Mouse (Mus musculus) MEL (cell line): ENCODE data around the gene Sobp. TPM values are rescaled to one million over a fixed set of nuclear protein-coding genes. Genes with fewer than 3 reads are reported as not detected.

Experiments
- DNase-seq: peaks from one replicate; pipeline ENCODE4 v3.0.0; 2011; ENCODE audit warnings: low read depth, low spot score
- H3K27ac ChIP-seq: 2 replicates; pipeline ENCODE4 v1.5.1; 2012; ENCODE audit warnings: low read depth, mild to moderate bottlenecking, control low read depth, low read length, moderate library complexity; ENCODE audit not compliant: control insufficient read depth
- H3K27me3 ChIP-seq, 2 experiments: fragments of 150-350 bp in 1 of 2; sonication (generic) in 1 of 2; 2 replicates each; pipeline ENCODE4 v1.6.1; 2012; ENCODE audit warnings: low read length in 2 of 2, mild to moderate bottlenecking in 2 of 2, improper control_type of control experiment in 1 of 2, moderate library complexity in 1 of 2; ENCODE audit not compliant: insufficient read depth in 2 of 2, control insufficient read depth in 1 of 2
- H3K36me3 ChIP-seq, 2 experiments: 2 replicates each; pipeline ENCODE4 v1.6.1; 2012 to 2014; ENCODE audit warnings: low read length in 2 of 2, improper control_type of control experiment in 1 of 2, inconsistent platforms in 1 of 2, mild to moderate bottlenecking in 1 of 2; ENCODE audit not compliant: insufficient read depth in 2 of 2, control insufficient read depth in 1 of 2
- H3K4me1 ChIP-seq, 2 experiments: fragments of 150-350 bp in 1 of 2; sonication (generic) in 1 of 2; 2 replicates each; pipeline ENCODE4 v1.6.1; 2012; ENCODE audit warnings: low read length in 2 of 2, improper control_type of control experiment in 1 of 2, mild to moderate bottlenecking in 1 of 2; ENCODE audit not compliant: insufficient read depth in 2 of 2, control insufficient read depth in 1 of 2
- H3K4me3 ChIP-seq, 2 experiments: fragments of 150-350 bp in 1 of 2; sonication (generic) in 1 of 2; 2 replicates each; pipeline ENCODE4 v1.5.1; 2012; ENCODE audit warnings: low read depth in 2 of 2, low read length in 2 of 2, mild to moderate bottlenecking in 2 of 2, moderate library complexity in 2 of 2, control low read depth in 1 of 2, improper control_type of control experiment in 1 of 2; ENCODE audit not compliant: control insufficient read depth in 1 of 2, insufficient read depth in 1 of 2
- H3K79me2 ChIP-seq: 2 replicates; pipeline ENCODE4 v1.6.1; 2012; ENCODE audit warnings: mild to moderate bottlenecking, low read length, moderate library complexity; ENCODE audit not compliant: control insufficient read depth, poor library complexity, insufficient read depth
- H3K9ac ChIP-seq: 2 replicates; pipeline ENCODE4 v1.6.1; 2012; ENCODE audit warnings: low read depth, mild to moderate bottlenecking, control low read depth, low read length, moderate library complexity; ENCODE audit not compliant: control insufficient read depth, poor library complexity, severe bottlenecking
- H3K9me3 ChIP-seq: fragments of 150-350 bp; sonication (generic); replicated peaks from 2 replicates; pipeline ENCODE4 v1.6.1; 2012; ENCODE audit warnings: mild to moderate bottlenecking, low read length, improper control_type of control experiment, moderate library complexity; ENCODE audit not compliant: insufficient read depth
- BHLHE40 ChIP-seq: IDR thresholded peaks from 2 replicates; pipeline ENCODE4 v1.6.1; 2012; ENCODE audit warnings: low read depth, mild to moderate bottlenecking, inconsistent platforms, low read length, improper control_type of control experiment, borderline replicate concordance
- CHD1 ChIP-seq: IDR thresholded peaks from 2 replicates; pipeline ENCODE4 v1.6.1; 2012; ENCODE audit warnings: low read depth, mild to moderate bottlenecking, inconsistent platforms, low read length, improper control_type of control experiment
- CTCF ChIP-seq, 3 experiments: IDR thresholded peaks in 2 of 3; conservative IDR thresholded peaks in 1 of 3; 2 replicates each; pipeline ENCODE4 v1.5.1; 2011 to 2012; ENCODE audit warnings: low read length in 3 of 3, low read depth in 2 of 3, mild to moderate bottlenecking in 2 of 3, improper control_type of control experiment in 1 of 3, inconsistent platforms in 1 of 3, mixed read lengths in 1 of 3, moderate library complexity in 1 of 3; ENCODE audit not compliant: control insufficient read depth in 1 of 3, insufficient read depth in 1 of 3, poor library complexity in 1 of 3, severe bottlenecking in 1 of 3
- EP300 ChIP-seq, 2 experiments: IDR thresholded peaks; 2 replicates each; pipeline ENCODE4 v1.6.1; 2011; ENCODE audit warnings: improper control_type of control experiment in 2 of 2, low read length in 2 of 2, low read depth in 1 of 2, mild to moderate bottlenecking in 1 of 2
- ETS1 ChIP-seq: IDR thresholded peaks from 2 replicates; pipeline ENCODE4 v1.6.1; 2012; ENCODE audit warnings: low read depth, mild to moderate bottlenecking, inconsistent platforms, low read length, improper control_type of control experiment, moderate library complexity
- GATA1 ChIP-seq: IDR thresholded peaks from 2 replicates; pipeline ENCODE4 v1.6.1; 2011; ENCODE audit warnings: low read depth, low read length, improper control_type of control experiment
- HCFC1 ChIP-seq: IDR thresholded peaks from 2 replicates; pipeline ENCODE4 v1.6.1; 2012; ENCODE audit warnings: low read depth, mild to moderate bottlenecking, inconsistent platforms, low read length, improper control_type of control experiment, moderate library complexity
- NELFE ChIP-seq: IDR thresholded peaks from 2 replicates; pipeline ENCODE4 v1.6.1; 2011; ENCODE audit warnings: low read depth, low read length, improper control_type of control experiment
- POLR2A ChIP-seq, 2 experiments: IDR thresholded peaks; 2 replicates each; pipeline ENCODE4 v1.6.1; 2011 to 2012; ENCODE audit warnings: low read length in 2 of 2, mild to moderate bottlenecking in 2 of 2, control low read depth in 1 of 2, improper control_type of control experiment in 1 of 2, low read depth in 1 of 2, moderate library complexity in 1 of 2; ENCODE audit not compliant: control insufficient read depth in 1 of 2, insufficient read depth in 1 of 2, poor library complexity in 1 of 2
- SIN3A ChIP-seq: IDR thresholded peaks from 2 replicates; pipeline ENCODE4 v1.6.1; 2012; ENCODE audit warnings: low read length, improper control_type of control experiment, inconsistent platforms
- SMC3 ChIP-seq: IDR thresholded peaks from 2 replicates; pipeline ENCODE4 v1.6.1; 2011; ENCODE audit warnings: low read depth, low read length, improper control_type of control experiment
- TBP ChIP-seq: IDR thresholded peaks from 2 replicates; pipeline ENCODE4 v1.8.0; 2011; ENCODE audit warnings: low read depth, low read length, improper control_type of control experiment
- UBTF ChIP-seq: IDR thresholded peaks from 2 replicates; pipeline ENCODE4 v1.6.1; 2012; ENCODE audit warnings: low read depth, mild to moderate bottlenecking, inconsistent platforms, low read length, improper control_type of control experiment, moderate library complexity, borderline replicate concordance; ENCODE audit not compliant: insufficient read depth
- ZKSCAN1 ChIP-seq: IDR thresholded peaks from 2 replicates; pipeline ENCODE4 v1.6.1; 2012; ENCODE audit warnings: low read depth, mild to moderate bottlenecking, inconsistent platforms, low read length, improper control_type of control experiment, moderate library complexity
- ZNF384 ChIP-seq: IDR thresholded peaks from 2 replicates; pipeline ENCODE4 v1.6.1; 2012; ENCODE audit warnings: low read depth, mild to moderate bottlenecking, inconsistent platforms, low read length, improper control_type of control experiment
- polyA plus RNA-seq, 2 experiments: library from polyadenylated mRNA; stranded (reverse) in 1 of 2; unstranded in 1 of 2; fragments of >175 nt in 1 of 2; fragments of >200 nt in 1 of 2; gene quantifications; 2 replicates each; pipeline versions ENCODE4 v1.2.1 to v1.2.4; 2012; ENCODE audit warnings: low replicate concordance in 2 of 2, low read depth in 1 of 2; ENCODE audit not compliant: insufficient read length in 2 of 2, insufficient read depth in 1 of 2, missing spikeins in 1 of 2
- total RNA-seq: library from RNA; depleted of rRNA; stranded (reverse); fragments of 300-350 nt; gene quantifications from 2 replicates; pipeline ENCODE4 v1.2.3, GENCODE M21; 2012

Sobp gene
- total and polyA plus RNA-seq, 3 experiments = not detected

- no peak for TF ChIP-seq EP300 (IDR thresholded peaks at IDR 0.05; ENCODE audit: low read depth in 1 of 2, low read length in 2 of 2)
- TF ChIP-seq POLR2A (IDR thresholded peaks at IDR 0.05; ENCODE audit: control insufficient read depth in 1 of 2, insufficient read depth in 1 of 2, low read depth in 1 of 2, low read length in 2 of 2, poor library complexity in 1 of 2) = no peak
- no peak for TF ChIP-seq GATA1
- TF ChIP-seq SIN3A = no peak
- no peak for TF ChIP-seq CHD1
- TF ChIP-seq BHLHE40 = no peak
- no peak for TF ChIP-seq HCFC1
- no peak for TF ChIP-seq ZNF384
- TF ChIP-seq UBTF = no peak
- TF ChIP-seq ETS1 = no peak
- Histone ChIP-seq H3K9ac (no peak overlapping the region), H3K4me1 (no peaks in the 10 kb centered on the region; a peak in 1 of 4 replicates)
Observed at GRCm38 (mm10) chr10:43096614-43097013, 77.7 kb downstream of the Sobp start.

GRCm38 (mm10) chr10:43094537-43094936, 79.8 kb downstream of the Sobp start:
- TF ChIP-seq CHD1 (no peak), TBP (no peak), NELFE (no peak), ZNF384 (no peak), POLR2A (IDR thresholded peaks at IDR 0.05; ENCODE audit: control insufficient read depth in 1 of 2, insufficient read depth in 1 of 2, low read depth in 1 of 2, low read length in 2 of 2, poor library complexity in 1 of 2) (no peak), SIN3A (no peak), ZKSCAN1 (no peak), CTCF (IDR thresholded peaks at IDR 0.05 in 2 of 3, conservative IDR thresholded peaks at IDR 0.05 in 1 of 3; ENCODE audit: control insufficient read depth in 1 of 3, insufficient read depth in 1 of 3, low read depth in 2 of 3, low read length in 3 of 3, poor library complexity in 1 of 3, severe bottlenecking in 1 of 3) (no peak), SMC3 (no peak)
- TF ChIP-seq, all 39 proteins: peak for 0
- Histone ChIP-seq H3K9ac (no peak overlapping the region), H3K79me2 (no peaks in the 10 kb centered on the region), H3K4me1 (peaks cover 0 to 7% of the 10 kb centered on the region in 2 experiments; a peak in 2 of 4 replicates), H3K9me3 (no peaks in the 10 kb centered on the region), H3K27ac (no peak overlapping the region), H3K27me3 (peaks cover 1 to 5% of the 10 kb centered on the region in 2 experiments; a peak in 3 of 4 replicates), H3K36me3 (peaks cover 0 to 9% of the 10 kb centered on the region in 2 experiments; a peak in 2 of 4 replicates), H3K4me3 (no peak overlapping the region)
- DNase-seq = no peak

More at GRCm38 (mm10) chr10:43096614-43097013, 77.7 kb downstream of the Sobp start:
- Histone ChIP-seq H3K27me3 (peaks cover 1 to 5% of the 10 kb centered on the region in 2 experiments), H3K9me3 (no peaks in the 10 kb centered on the region), H3K27ac (no peak overlapping the region), H3K36me3 (no peaks in the 10 kb centered on the region; a peak in 1 of 4 replicates), H3K79me2 (no peaks in the 10 kb centered on the region), H3K4me3 (no peak overlapping the region)
- DNase-seq = no peak
